Mouse (Mus musculus) small intestine, adult 2 months (tissue): ENCODE measurements at regions not wholly inside any gene's neighbourhood (a gene's known extent, or its start where the extent isn't known, plus 50 kb on each side); places are given as distances from the start of the nearest gene placed in this dataset.

ENCODE experiments used
- CTCF ChIP-seq: fragments of 200-500 bp; IDR thresholded peaks from 2 replicates; pipeline ENCODE4 v1.5.1; 2012; ENCODE audit warnings: low read depth, mild to moderate bottlenecking, control low read depth, inconsistent platforms, low read length, moderate library complexity, mixed read lengths; ENCODE audit not compliant: insufficient replicate concordance, insufficient read length; ENCODE audit errors: extremely low read depth
- POLR2A ChIP-seq: fragments of 200-500 bp; IDR thresholded peaks from 2 replicates; pipeline ENCODE4 v1.6.1; 2012; ENCODE audit warnings: low read depth, mild to moderate bottlenecking, control low read depth, inconsistent platforms, low read length, moderate library complexity

DNA sequence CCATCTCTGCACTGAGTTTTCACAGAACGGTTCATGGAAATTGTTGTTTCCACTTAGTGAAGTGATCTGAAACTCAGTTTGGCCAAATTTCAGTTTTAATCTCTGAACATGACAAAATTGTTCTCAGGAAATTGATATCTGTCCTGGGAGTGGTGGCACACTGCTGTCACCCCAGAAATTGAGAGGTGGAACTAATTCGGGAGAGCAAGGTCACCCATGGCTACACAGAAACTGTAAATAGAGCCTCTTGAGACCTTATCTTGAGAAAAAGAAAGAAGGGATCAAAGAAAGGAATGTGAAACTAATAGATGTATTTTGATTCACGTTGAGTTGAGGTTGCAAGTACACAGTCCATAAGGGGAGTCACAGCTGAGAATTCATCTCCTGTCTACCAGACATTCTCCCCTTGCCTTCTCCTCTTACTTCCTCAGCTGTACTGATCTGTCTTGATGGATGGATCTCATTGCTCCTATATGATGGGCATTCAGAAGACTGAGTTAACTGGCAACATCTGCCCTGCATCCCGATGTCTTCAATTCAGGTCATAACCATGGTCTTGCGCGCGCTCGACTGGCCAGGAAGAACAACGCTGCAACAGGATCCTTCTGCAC is 120.2 kb upstream of the Atp2b1 start:
- no peak for TF ChIP-seq POLR2A
- no peak for TF ChIP-seq CTCF
